Mouse (Mus musculus): ENCODE measurements at regions not wholly inside any gene's neighbourhood (a gene's known extent, or its start where the extent isn't known, plus 50 kb on each side); places are given as distances from the start of the nearest gene placed in this dataset.

GRCm38 (mm10) chr6:51757746-51758145 is 234.0 kb downstream of the Snx10 start:
- Histone ChIP-seq H3K9ac (ENCODE audit: control insufficient read depth, low read depth, low read length, poor library complexity, severe bottlenecking) (no peak overlapping the region), H3K9me3 (replicated peaks; ENCODE audit: insufficient read depth, low read length) (no peaks in the 10 kb centered on the region), H3K4me3 (ENCODE audit: control insufficient read depth in 1 of 2, insufficient read depth in 1 of 2, low read depth in 2 of 2, low read length in 2 of 2) (no peak overlapping the region), H3K4me1 (ENCODE audit: control insufficient read depth in 1 of 2, insufficient read depth in 2 of 2, low read length in 2 of 2) (0 out of 4 replicates have a peak, but pooled peaks cover 0 to 2% of the 10 kb centered on the region in 2 experiments), H3K79me2 (ENCODE audit: control insufficient read depth, insufficient read depth, low read length, poor library complexity) (no peaks in the 10 kb centered on the region), H3K27ac (ENCODE audit: control insufficient read depth, low read depth, low read length) (no peak overlapping the region), H3K27me3 (ENCODE audit: control insufficient read depth in 1 of 2, insufficient read depth in 2 of 2, low read length in 2 of 2) (peaks cover 0 to 3% of the 10 kb centered on the region in 2 experiments; a peak in 2 of 4 replicates), H3K36me3 (ENCODE audit: control insufficient read depth in 1 of 2, insufficient read depth in 2 of 2, low read length in 2 of 2) (no peaks in the 10 kb centered on the region)
- no peak for TF ChIP-seq UBTF (IDR thresholded peaks at IDR 0.05; ENCODE audit: borderline replicate concordance, insufficient read depth, low read depth, low read length)
- no peak for TF ChIP-seq EP300 (IDR thresholded peaks at IDR 0.05; ENCODE audit: low read depth in 1 of 2, low read length in 2 of 2)
- no peak for TF ChIP-seq BHLHE40 (IDR thresholded peaks at IDR 0.05; ENCODE audit: borderline replicate concordance, low read depth, low read length)
- TF ChIP-seq JUND (IDR thresholded peaks at IDR 0.05; ENCODE audit: low read depth, low read length): no peak
- no peak for TF ChIP-seq CHD1 (IDR thresholded peaks at IDR 0.05; ENCODE audit: low read depth, low read length)
- no peak for TF ChIP-seq MYC (IDR thresholded peaks at IDR 0.05; ENCODE audit: low read depth, low read length)
- TF ChIP-seq POLR2A (IDR thresholded peaks at IDR 0.05; ENCODE audit: control insufficient read depth in 1 of 2, insufficient read depth in 1 of 2, low read depth in 1 of 2, low read length in 2 of 2, poor library complexity in 1 of 2): no peak
- no peak for TF ChIP-seq CHD2 (IDR thresholded peaks at IDR 0.05; ENCODE audit: low read length)
- DNase-seq (ENCODE audit: low read depth, low spot score): no peak

GRCm38 (mm10) chr6:51758781-51759180 is 235.1 kb downstream of the Snx10 start:
- no peak overlapping the region for H3K27ac ChIP-seq (ENCODE audit: control insufficient read depth, low read depth, low read length)
- H3K79me2 ChIP-seq (ENCODE audit: control insufficient read depth, insufficient read depth, low read length, poor library complexity): no peaks in the 10 kb centered on the region
- H3K9me3 ChIP-seq (replicated peaks; ENCODE audit: insufficient read depth, low read length): no peaks in the 10 kb centered on the region
- 0 out of 4 replicates have a peak, but pooled peaks cover 0 to 2% of the 10 kb centered on the region in 2 experiments for H3K4me1 ChIP-seq (ENCODE audit: control insufficient read depth in 1 of 2, insufficient read depth in 2 of 2, low read length in 2 of 2)
- H3K27me3 ChIP-seq (ENCODE audit: control insufficient read depth in 1 of 2, insufficient read depth in 2 of 2, low read length in 2 of 2): peaks cover 0 to 3% of the 10 kb centered on the region in 2 experiments; a peak in 2 of 4 replicates
- H3K4me3 ChIP-seq (ENCODE audit: control insufficient read depth in 1 of 2, insufficient read depth in 1 of 2, low read depth in 2 of 2, low read length in 2 of 2): no peak overlapping the region
- no peak for TF ChIP-seq POLR2AphosphoS2 (IDR thresholded peaks at IDR 0.05; ENCODE audit: low read length)
- TF ChIP-seq GATA1 (IDR thresholded peaks at IDR 0.05; ENCODE audit: low read depth, low read length): no peak
- no peak for TF ChIP-seq MAFK (IDR thresholded peaks at IDR 0.05; ENCODE audit: borderline replicate concordance, low read depth, low read length)
- no peak for TF ChIP-seq MAX (IDR thresholded peaks at IDR 0.05; ENCODE audit: low read length)
- TF ChIP-seq POLR2A (IDR thresholded peaks at IDR 0.05; ENCODE audit: control insufficient read depth in 1 of 2, insufficient read depth in 1 of 2, low read depth in 1 of 2, low read length in 2 of 2, poor library complexity in 1 of 2): no peak
- no peak for TF ChIP-seq MYC (IDR thresholded peaks at IDR 0.05; ENCODE audit: low read depth, low read length)
- no peak for TF ChIP-seq NRF1 (IDR thresholded peaks at IDR 0.05; ENCODE audit: insufficient read depth, low read depth, low read length, poor library complexity, severe bottlenecking)
- TF ChIP-seq CHD2 (IDR thresholded peaks at IDR 0.05; ENCODE audit: low read length): no peak
- no peak for TF ChIP-seq SIN3A (IDR thresholded peaks at IDR 0.05; ENCODE audit: low read length)
- TF ChIP-seq E2F4 (IDR thresholded peaks at IDR 0.05; ENCODE audit: borderline replicate concordance, low read depth, low read length): no peak
- TF ChIP-seq HCFC1 (IDR thresholded peaks at IDR 0.05; ENCODE audit: low read depth, low read length): no peak
- DNase-seq (ENCODE audit: low read depth, low spot score): no peak
- no peak overlapping the region for H3K9ac ChIP-seq (ENCODE audit: control insufficient read depth, low read depth, low read length, poor library complexity, severe bottlenecking)
- no peaks in the 10 kb centered on the region for H3K36me3 ChIP-seq (ENCODE audit: control insufficient read depth in 1 of 2, insufficient read depth in 2 of 2, low read length in 2 of 2)
